30 mouse cellular contexts compared by ENCODE assay signal in the genomic region with DNA sequence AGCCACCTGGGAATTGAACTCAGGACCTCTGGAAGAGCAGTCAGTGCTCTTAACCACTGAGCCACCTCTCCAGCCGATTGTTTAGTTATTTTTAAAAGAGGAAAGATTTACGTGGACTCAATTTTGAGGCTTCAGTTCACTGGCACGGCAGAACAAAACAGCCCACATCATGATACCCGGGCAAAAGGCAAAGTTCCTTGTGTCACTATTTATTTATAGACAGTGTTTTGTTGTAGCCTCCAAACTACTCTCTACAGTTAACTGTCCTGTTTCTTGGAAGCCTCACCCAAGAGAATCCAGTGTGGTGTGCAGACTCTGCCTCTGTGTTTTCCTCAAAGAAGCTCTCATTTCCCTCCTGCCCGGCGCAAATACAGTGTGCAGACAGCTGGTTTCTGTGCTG. TPM values are rescaled to one million over a fixed set of nuclear protein-coding genes. Genes with fewer than 3 reads are reported as not detected.
DNase-seq lines count a peak whose midpoint lies in the region; ATAC-seq and TF ChIP-seq lines count a peak whose summit lies in the region.
"Had no signal": no experiment of that assay in that cellular context is flagged by ENCODE, and none has a peak within 500 bp of the region (broad histone marks: within the 10 kb centered on the region; RNA-seq: fewer than 3 reads in every experiment).

No protein-coding gene starts in this region.

- ATAC-seq in kidney, embryonic 14.5 days (ENCODE audit: low FRiP score, low TSS enrichment), result no peak
- ATAC-seq: activated CD4-positive, CD25-positive, alpha-beta regulatory T cell, adult 4 months; CD4-positive, CD25-positive, alpha-beta regulatory T cell, adult 4 months; forebrain, embryonic 14.5 days; Patski had no signal

- DNase-seq in gastrocnemius, adult 2 months, result no peak
- DNase-seq in gastrocnemius, adult 8-10 months (ENCODE audit: low spot score in 2 of 2), result no peak
- DNase-seq in kidney, adult 2 months, result peak; percentile 60
- no peak for DNase-seq in kidney, postnatal 14 days
- DNase-seq in kidney, postnatal 36 days, result peak; percentile 25 to 27
- DNase-seq in testis, postnatal 14 days (ENCODE audit: low spot score), result no peak
- DNase-seq: adrenal gland, adult 2 months; adrenal gland, postnatal 10 days; adrenal gland, postnatal 25 days; B cell, adult 2 months; cerebellum, adult 11 months; cerebellum, adult 18-20 months; cerebellum, adult 8-10 months; cerebellum, adult 9-11 months; cerebellum, postnatal 14 days; cerebellum, postnatal 36 days; embryo, embryonic 11 days had no signal

- H3K4me1 ChIP-seq in kidney, adult 2 months (ENCODE audit: control insufficient read depth, insufficient read depth, low read length), result no peaks in the 10 kb centered on the region
- H3K4me1 ChIP-seq in kidney, embryonic 14.5 days (ENCODE audit: control insufficient read depth, insufficient read depth, low read length), result no peaks in the 10 kb centered on the region
- no peaks in the 10 kb centered on the region for H3K4me1 ChIP-seq in testis, adult 2 months (ENCODE audit: control insufficient read depth, insufficient read depth, low read length)
- H3K4me1 ChIP-seq: embryonic facial prominence, embryonic 13.5 days; embryonic facial prominence, embryonic 15.5 days; forebrain, embryonic 10.5 days; forebrain, embryonic 12.5 days had no signal

- H3K4me2 ChIP-seq in kidney, embryonic 14.5 days (replicated peaks; ENCODE audit: low read depth, low read length), result no peak overlapping the region
- H3K4me2 ChIP-seq: embryonic facial prominence, embryonic 13.5 days; embryonic facial prominence, embryonic 15.5 days; forebrain, embryonic 12.5 days had no signal

- peak overlapping the region; percentile 20 for H3K27ac ChIP-seq in gastrocnemius, adult 2 months
- H3K27ac ChIP-seq in kidney, adult 2 months (ENCODE audit: insufficient read depth, low read depth, low read length), result no peak overlapping the region
- H3K27ac ChIP-seq in kidney, embryonic 14.5 days (ENCODE audit: low read depth, low read length), result no peak overlapping the region
- 0 out of 2 replicates have a peak overlapping the region, but pooled peaks have one; percentile 6 for H3K27ac ChIP-seq in testis, adult 2 months (ENCODE audit: control insufficient read depth, insufficient read depth, low read depth, low read length)
- H3K27ac ChIP-seq: embryonic facial prominence, embryonic 13.5 days; embryonic facial prominence, embryonic 15.5 days; forebrain, embryonic 10.5 days; forebrain, embryonic 12.5 days had no signal

- no peaks in the 10 kb centered on the region for H3K9me3 ChIP-seq in kidney, embryonic 14.5 days (ENCODE audit: control insufficient read depth, low read length)
- H3K9me3 ChIP-seq: embryonic facial prominence, embryonic 13.5 days; embryonic facial prominence, embryonic 15.5 days; forebrain, embryonic 10.5 days; forebrain, embryonic 12.5 days; G1E had no signal

- TF ChIP-seq CTCF in gastrocnemius, adult 2 months (IDR thresholded peaks at IDR 0.05), result no peak
- TF ChIP-seq CTCF in kidney, adult 2 months (conservative IDR thresholded peaks at IDR 0.05; ENCODE audit: insufficient read depth, insufficient read length, low read depth, low read length), result no peak
- TF ChIP-seq CTCF in testis, adult 2 months (IDR thresholded peaks at IDR 0.05; ENCODE audit: control insufficient read depth, insufficient read depth, insufficient replicate concordance, low read depth, low read length), result no peak

- no peak for TF ChIP-seq POLR2A in kidney, adult 2 months (IDR thresholded peaks at IDR 0.05; ENCODE audit: low read depth, low read length)
- no peak for TF ChIP-seq POLR2A in testis, adult 2 months (IDR thresholded peaks at IDR 0.05; ENCODE audit: control insufficient read depth, low read depth, low read length)

- no peaks in the 10 kb centered on the region for H3K36me3 ChIP-seq in kidney, adult 2 months (ENCODE audit: control insufficient read depth, insufficient read depth, low read length)
- H3K36me3 ChIP-seq in kidney, embryonic 14.5 days (ENCODE audit: control insufficient read depth, insufficient read depth, low read length), result no peaks in the 10 kb centered on the region
- no peaks in the 10 kb centered on the region for H3K36me3 ChIP-seq in testis, adult 2 months (ENCODE audit: control insufficient read depth, insufficient read depth, low read length)
- H3K36me3 ChIP-seq: embryonic facial prominence, embryonic 13.5 days; embryonic facial prominence, embryonic 15.5 days; forebrain, embryonic 10.5 days; forebrain, embryonic 12.5 days; G1E had no signal

- 67% methylated on average over 6 of the region's 6 CpGs for WGBS in kidney, adult 2 months
- WGBS in kidney, embryonic 14.5 days, result 82% methylated on average over 6 of the region's 6 CpGs

- intact Hi-C loops in gastrocnemius, adult 2 months (cut with DNase I), result no loop called here

- no peak overlapping the region for H3K9ac ChIP-seq in kidney, embryonic 14.5 days (ENCODE audit: low read depth, low read length)
- H3K9ac ChIP-seq: embryonic facial prominence, embryonic 13.5 days; embryonic facial prominence, embryonic 15.5 days; forebrain, embryonic 12.5 days had no signal

- no peak overlapping the region for H3K4me3 ChIP-seq in gastrocnemius, adult 2 months
- no peak overlapping the region for H3K4me3 ChIP-seq in kidney, adult 2 months (ENCODE audit: insufficient read depth, low read depth, low read length)
- H3K4me3 ChIP-seq in kidney, embryonic 14.5 days (ENCODE audit: low read length), result no peak overlapping the region
- H3K4me3 ChIP-seq in testis, adult 2 months (ENCODE audit: control insufficient read depth, low read depth, low read length), result no peak overlapping the region
- H3K4me3 ChIP-seq: embryonic facial prominence, embryonic 13.5 days; embryonic facial prominence, embryonic 15.5 days; erythroblast, embryonic 14.5 days; forebrain, embryonic 10.5 days; forebrain, embryonic 12.5 days had no signal

- no peaks in the 10 kb centered on the region for H3K27me3 ChIP-seq in kidney, adult 2 months (replicated peaks; ENCODE audit: control insufficient read depth, insufficient read depth, low read length)
- no peaks in the 10 kb centered on the region for H3K27me3 ChIP-seq in kidney, embryonic 14.5 days (ENCODE audit: control insufficient read depth, insufficient read depth, low read length)
- H3K27me3 ChIP-seq in testis, adult 2 months (ENCODE audit: control insufficient read depth, insufficient read depth, low read length), result no peaks in the 10 kb centered on the region
- H3K27me3 ChIP-seq: CH12.LX; embryonic facial prominence, embryonic 13.5 days; embryonic facial prominence, embryonic 15.5 days; forebrain, embryonic 12.5 days; Patski had no signal

RNA-seq across cellular contexts. Expression of gene Acad12, which starts 6.7 kb away (rescaled TPM):
- total RNA-seq in gastrocnemius, adult 2 months (2021), result 10 to 100 TPM; 23.3 to 34.5 TPM
- total RNA-seq in gastrocnemius, adult 8-10 months (2022), result 10 to 100 TPM; 23.7 to 31.0 (median 28.0) TPM
- polyA plus RNA-seq in kidney, adult 2 months (2012; rRNA removed), result 47.0 and 51.4 TPM in 2 replicates
- polyA plus RNA-seq in kidney, embryonic 14.5 days (2014; fragmentation: Nextera tagmentation; extraction: Ambion mirVana), result 2.2 and 2.4 TPM in 2 replicates
- polyA plus RNA-seq in testis, adult 2 months (2012; rRNA removed), result 3.3 and 3.9 TPM in 2 replicates

RNA-seq across cellular contexts. Expression of gene Aldh2, which starts 18.4 kb away (rescaled TPM):
- 100 to 1,000 TPM; 116 to 287 TPM for total RNA-seq in gastrocnemius, adult 2 months (2021)
- 100 to 1,000 TPM; 112 to 210 (median 157) TPM for total RNA-seq in gastrocnemius, adult 8-10 months (2022)
- 1,369 and 1,431 TPM in 2 replicates for polyA plus RNA-seq in kidney, adult 2 months (2012; rRNA removed)
- 78.8 and 101 TPM in 2 replicates for polyA plus RNA-seq in kidney, embryonic 14.5 days (2014; fragmentation: Nextera tagmentation; extraction: Ambion mirVana)
- 154 and 177 TPM in 2 replicates for polyA plus RNA-seq in testis, adult 2 months (2012; rRNA removed)

RNA-seq across cellular contexts. Expression of gene Acad10, which starts 48.3 kb away (rescaled TPM):
- 10 to 100 TPM in 1 of 2 experiments, 1 to 10 TPM in 1; 9.1 to 14.9 TPM for total RNA-seq in gastrocnemius, adult 2 months (2021)
- total RNA-seq in gastrocnemius, adult 8-10 months (2022), result 10 to 100 TPM; 12.7 to 14.7 (median 13.5) TPM
- 55.9 and 68.1 TPM in 2 replicates for polyA plus RNA-seq in kidney, adult 2 months (2012; rRNA removed)
- 1.7 and 3.2 TPM in 2 replicates for polyA plus RNA-seq in kidney, embryonic 14.5 days (2014; fragmentation: Nextera tagmentation; extraction: Ambion mirVana)
- 5.7 and 5.9 TPM in 2 replicates for polyA plus RNA-seq in testis, adult 2 months (2012; rRNA removed)

RNA-seq across cellular contexts. Expression of gene Brap, which starts 48.3 kb away (rescaled TPM):
- total RNA-seq in gastrocnemius, adult 2 months (2021), result 10 to 100 TPM; 31.5 to 35.5 TPM
- 10 to 100 TPM; 32.5 to 36.5 (median 34.7) TPM for total RNA-seq in gastrocnemius, adult 8-10 months (2022)
- 44.0 and 50.1 TPM in 2 replicates for polyA plus RNA-seq in kidney, adult 2 months (2012; rRNA removed)
- 20.5 and 35.2 TPM in 2 replicates for polyA plus RNA-seq in kidney, embryonic 14.5 days (2014; fragmentation: Nextera tagmentation; extraction: Ambion mirVana)
- polyA plus RNA-seq in testis, adult 2 months (2012; rRNA removed), result 116 and 128 TPM in 2 replicates

Comparison
In these comparisons a context has a peak if more than half of its experiments do, and no peak if none do; other contexts are left out.
1. DNase-seq: peak in kidney, adult 2 months (single experiment) and kidney, postnatal 36 days (2 of 2); none in gastrocnemius, adult 2 months (single experiment), gastrocnemius, adult 8-10 months (0 of 2), kidney, postnatal 14 days (single experiment) and testis, postnatal 14 days (single experiment).
2. H3K27ac ChIP-seq: peak in gastrocnemius, adult 2 months (single experiment) and testis, adult 2 months (single experiment); none in kidney, adult 2 months (single experiment) and kidney, embryonic 14.5 days (single experiment).